Mouse (Mus musculus) hindbrain, postnatal 0 days (tissue): ENCODE results near the gene BC024978. TPM values are rescaled to one million over a fixed set of nuclear protein-coding genes. Genes with fewer than 3 reads are reported as not detected.

ENCODE experiments used
- ATAC-seq: fragments of 200-750 bp; cut with Nextera tagmentation; 2 replicates; pipeline ENCODE4 v1.8.0; 2017; ENCODE audit warnings: mild to moderate bottlenecking, moderate TSS enrichment, moderate library complexity
- DNase-seq: peaks from one replicate; pipeline ENCODE4 v3.0.0-alpha.2; 2015; ENCODE audit warnings: low spot score
- H3K27ac ChIP-seq: fragments of 300-500 bp; sonication (generic); 2 replicates; pipeline ENCODE4 v1.5.1; 2014; ENCODE audit warnings: mild to moderate bottlenecking
- H3K27me3 ChIP-seq: fragments of 300-500 bp; sonication (generic); 2 replicates; pipeline ENCODE4 v1.6.1; 2014; ENCODE audit warnings: low read length, mixed read lengths; ENCODE audit not compliant: insufficient read depth
- H3K36me3 ChIP-seq: fragments of 300-500 bp; sonication (generic); 2 replicates; pipeline ENCODE4 v1.6.1; 2014; ENCODE audit warnings: low read length, mixed read lengths; ENCODE audit not compliant: insufficient read depth
- H3K4me1 ChIP-seq: fragments of 300-500 bp; sonication (generic); 2 replicates; pipeline ENCODE4 v1.6.1; 2014; ENCODE audit warnings: antibody characterized with exemption, low read length, mixed read lengths; ENCODE audit not compliant: insufficient read depth
- H3K4me2 ChIP-seq: fragments of 300-500 bp; sonication (generic); 2 replicates; pipeline ENCODE4 v1.6.1; 2014; ENCODE audit warnings: low read depth, mild to moderate bottlenecking, low read length, moderate library complexity, mixed read lengths
- H3K4me3 ChIP-seq: fragments of 300-500 bp; sonication (generic); 2 replicates; pipeline ENCODE4 v1.5.1; 2014; ENCODE audit warnings: low read length
- H3K9ac ChIP-seq: fragments of 300-500 bp; sonication (generic); replicated peaks from 2 replicates; pipeline ENCODE4 v1.6.1; 2014; ENCODE audit warnings: mild to moderate bottlenecking, low read length, moderate library complexity, mixed read lengths
- H3K9me3 ChIP-seq: fragments of 300-500 bp; sonication (generic); 2 replicates; pipeline ENCODE4 v1.6.1; 2016; ENCODE audit warnings: low read length, mixed read lengths
- CTCF ChIP-seq: IDR thresholded peaks from 2 replicates; pipeline ENCODE4 v1.5.1; 2016; ENCODE audit warnings: antibody characterized with exemption, control low read depth, low read depth
- WGBS: fragments of 180-500 bp; shearing (Covaris S2); extraction: QIAGEN DNeasy Blood & Tissue Kit; methylation state at CpG from one replicate; pipeline ENCODE4 v1.1.7; 2014; 5-methylcytosine and 5-hydroxymethylcytosine counted together
- polyA plus RNA-seq: library from polyadenylated mRNA; unstranded; fragments of >200 nt; fragmentation: Nextera tagmentation; extraction: Ambion mirVana; gene quantifications from 2 replicates; pipeline ENCODE4 v1.2.1, GENCODE M21; 2015
- total RNA-seq: library from RNA; depleted of rRNA; stranded (reverse); fragments of >200 nt; gene quantifications from 2 replicates; pipeline ENCODE4 v1.2.3, GENCODE M21; 2014

BC024978 gene
- total and polyA plus RNA-seq, 2 experiments from 2014 or later: 2.1 to 5.5 TPM

- Histone ChIP-seq H3K9ac (no peak overlapping the region), H3K4me3 (no peak overlapping the region), H3K4me1 (peaks cover 13% of the 10 kb centered on the region), H3K4me2 (no peak overlapping the region), H3K27ac (no peak overlapping the region), H3K9me3 (no peaks in the 10 kb centered on the region), H3K27me3 (no peaks in the 10 kb centered on the region), H3K36me3 (peaks cover 52% of the 10 kb centered on the region)
- 79% methylated on average over 4 of the region's 4 CpGs for WGBS
- DNase-seq (no peak), ATAC-seq (no peak)
- no peak for TF ChIP-seq CTCF
Measured at GRCm38 (mm10) chr7:27193731-27194130, 1.9 kb upstream of the BC024978 start.

GRCm38 (mm10) chr7:27197136-27197535, 1.6 kb downstream of the BC024978 start:
- Histone ChIP-seq H3K4me3 (no peak overlapping the region), H3K4me1 (peaks cover 13% of the 10 kb centered on the region), H3K4me2 (no peak overlapping the region), H3K9me3 (no peaks in the 10 kb centered on the region), H3K9ac (no peak overlapping the region), H3K27ac (no peak overlapping the region), H3K27me3 (no peaks in the 10 kb centered on the region), H3K36me3 (peaks cover 19% of the 10 kb centered on the region; the same call in 1 of the 2 replicates)
- no peak for TF ChIP-seq CTCF
- no peak for DNase-seq
- 83% methylated on average over 3 of the region's 3 CpGs for WGBS
- no peak for ATAC-seq

- H3K4me3 ChIP-seq: no peak overlapping the region
- no peak overlapping the region for H3K4me2 ChIP-seq
- WGBS: 93% methylated on average over 8 of the region's 8 CpGs
- no peak overlapping the region for H3K27ac ChIP-seq
- H3K27me3 ChIP-seq: no peaks in the 10 kb centered on the region
- no peak for DNase-seq
- no peak for ATAC-seq
- H3K4me1 ChIP-seq: peaks cover 13% of the 10 kb centered on the region
- no peaks in the 10 kb centered on the region for H3K9me3 ChIP-seq
- peaks cover 19% of the 10 kb centered on the region; the same call in 1 of the 2 replicates for H3K36me3 ChIP-seq
- no peak overlapping the region for H3K9ac ChIP-seq
- no peak for TF ChIP-seq CTCF
Measured at GRCm38 (mm10) chr7:27197634-27198033, 2.1 kb downstream of the BC024978 start.

GRCm38 (mm10) chr7:27198355-27198754, 2.8 kb downstream of the BC024978 start:
- Histone ChIP-seq H3K4me2 (no peak overlapping the region), H3K27me3 (no peaks in the 10 kb centered on the region), H3K4me1 (peaks cover 13% of the 10 kb centered on the region), H3K36me3 (peaks cover 18% of the 10 kb centered on the region; the same call in 1 of the 2 replicates), H3K9ac (no peak overlapping the region), H3K9me3 (no peaks in the 10 kb centered on the region), H3K4me3 (no peak overlapping the region), H3K27ac (no peak overlapping the region)
- DNase-seq (no peak), ATAC-seq (no peak)
- no peak for TF ChIP-seq CTCF

- ATAC-seq (no peak), DNase-seq (no peak)
- Histone ChIP-seq H3K9me3 (no peaks in the 10 kb centered on the region), H3K9ac (no peak overlapping the region), H3K4me3 (no peak overlapping the region), H3K27ac (no peak overlapping the region), H3K36me3 (peaks cover 14% of the 10 kb centered on the region; the same call in 1 of the 2 replicates), H3K4me2 (no peak overlapping the region), H3K4me1 (peaks cover 11% of the 10 kb centered on the region), H3K27me3 (no peaks in the 10 kb centered on the region)
- no peak for TF ChIP-seq CTCF
- 93% methylated on average over 8 of the region's 8 CpGs for WGBS
Measured at GRCm38 (mm10) chr7:27198779-27199178, 3.2 kb downstream of the BC024978 start.

- Histone ChIP-seq H3K4me3 (no peak overlapping the region), H3K4me2 (no peak overlapping the region), H3K36me3 (peaks cover 29% of the 10 kb centered on the region), H3K9me3 (no peaks in the 10 kb centered on the region), H3K9ac (no peak overlapping the region), H3K27me3 (no peaks in the 10 kb centered on the region), H3K27ac (no peak overlapping the region), H3K4me1 (no peaks in the 10 kb centered on the region)
- 93% methylated on average over 8 of the region's 8 CpGs for WGBS
- ATAC-seq (no peak), DNase-seq (no peak)
- no peak for TF ChIP-seq CTCF
Measured at GRCm38 (mm10) chr7:27203730-27204449, 8.3 kb downstream of the BC024978 start.

GRCm38 (mm10) chr7:27212626-27213025, 17.0 kb downstream of the BC024978 start:
- Histone ChIP-seq H3K4me1 (no peaks in the 10 kb centered on the region), H3K27me3 (no peaks in the 10 kb centered on the region), H3K4me3 (no peak overlapping the region), H3K4me2 (no peak overlapping the region), H3K9me3 (no peaks in the 10 kb centered on the region), H3K27ac (no peak overlapping the region), H3K36me3 (peaks cover 42% of the 10 kb centered on the region), H3K9ac (no peak overlapping the region)
- ATAC-seq: no peak
- no peak for TF ChIP-seq CTCF
- WGBS: 87% methylated on average over 2 of the region's 2 CpGs
- no peak for DNase-seq
